Mouse (Mus musculus) ES-E14 (cell line): Measurements from ENCODE around the gene Zfp473.

ENCODE experiments used
- CHD2 ChIP-seq: IDR thresholded peaks from 2 replicates; pipeline ENCODE4 v1.6.1; 2014; ENCODE audit warnings: mild to moderate bottlenecking, low read depth, low read length, inconsistent platforms
- HCFC1 ChIP-seq: IDR thresholded peaks from 2 replicates; pipeline ENCODE4 v1.6.1; 2012; ENCODE audit warnings: low read length, inconsistent platforms, borderline replicate concordance; ENCODE audit not compliant: insufficient read depth
- ZC3H11A ChIP-seq: IDR thresholded peaks from 2 replicates; pipeline ENCODE4 v1.6.1; 2012; ENCODE audit warnings: low read depth, mild to moderate bottlenecking, inconsistent platforms, low read length, borderline replicate concordance
- ZNF384 ChIP-seq: IDR thresholded peaks from 2 replicates; pipeline ENCODE4 v1.6.1; 2012; ENCODE audit warnings: low read depth, low read length, inconsistent platforms

GRCm38 (mm10) chr7:44728082-44728975, 22.5 kb downstream of the Zfp473 start:
- TF ChIP-seq ZC3H11A = no peak
- TF ChIP-seq HCFC1 = no peak
- no peak for TF ChIP-seq CHD2
- TF ChIP-seq ZNF384 = no peak
